Comparison of ENCODE assay signal across 9 mouse cellular contexts in the genomic region with DNA sequence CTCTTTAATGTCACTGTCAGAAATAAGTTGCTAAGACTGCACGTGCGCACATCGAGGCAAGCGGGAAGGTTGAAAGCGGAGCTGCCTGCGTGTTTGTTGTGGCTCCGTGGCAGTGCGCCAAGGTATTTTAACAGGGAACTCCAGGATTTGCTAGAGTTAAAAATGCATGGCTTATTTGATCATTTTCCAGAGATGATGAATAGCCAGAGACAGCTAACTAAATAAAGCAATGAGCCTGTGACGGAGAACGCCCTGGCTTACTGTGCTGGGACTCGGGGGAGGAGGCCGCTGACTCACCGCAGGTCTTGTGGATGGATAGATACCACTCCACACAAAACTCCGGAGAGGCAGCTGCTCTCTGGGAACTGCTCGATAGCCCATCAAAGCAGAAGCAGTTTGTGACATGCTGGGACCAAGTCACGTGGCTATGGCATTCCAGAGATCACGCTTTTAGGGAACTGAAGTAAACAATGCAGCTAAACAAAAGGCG. TPM values are rescaled to one million over a fixed set of nuclear protein-coding genes. Genes with fewer than 3 reads are reported as not detected.
A peak's percentile ranks its signal among the peaks of the same experiment; 100 is the strongest.
DNase-seq lines count a peak whose midpoint lies in the region; ATAC-seq and TF ChIP-seq lines count a peak whose summit lies in the region.
"Had no signal": no experiment of that assay in that cellular context is flagged by ENCODE, and none has a peak within 500 bp of the region (broad histone marks: within the 10 kb centered on the region; RNA-seq: fewer than 3 reads in every experiment).

No protein-coding gene starts in this region.

- DNase-seq in heart, adult 2 months = no peak
- peak; percentile 40 for DNase-seq in ES-E14 (ENCODE audit: low read depth, low spot score)
- peak; percentile 82 for DNase-seq in brain, adult 2 months (ENCODE audit: low read depth, low spot score)
- DNase-seq in mesoderm, embryonic 11.5 days (ENCODE audit: low read depth, low spot score) = peak; percentile 21
- DNase-seq in thymus, postnatal 25 days = no peak
- DNase-seq: liver, embryonic 13.5 days had no signal

- H3K4me1 ChIP-seq in heart, embryonic 12.5 days (replicated peaks) = peaks cover 18% of the 10 kb centered on the region
- H3K4me1 ChIP-seq in heart, adult 2 months (ENCODE audit: control insufficient read depth, insufficient read depth, low read length) = peaks cover 3% of the 10 kb centered on the region; the same call in 1 of the 2 replicates
- H3K4me1 ChIP-seq in ES-E14 (ENCODE audit: control insufficient read depth in 2 of 2, insufficient read depth in 2 of 2, low read length in 2 of 2, poor library complexity in 1 of 2) = peaks cover 0 to 10% of the 10 kb centered on the region in 2 experiments; a peak in 2 of 4 replicates
- H3K4me1 ChIP-seq in intestine, embryonic 15.5 days (replicated peaks) = peaks cover 4% of the 10 kb centered on the region

- no peaks in the 10 kb centered on the region for H3K36me3 ChIP-seq in heart, embryonic 12.5 days
- H3K36me3 ChIP-seq in heart, adult 2 months (ENCODE audit: control insufficient read depth, insufficient read depth, low read length) = no peaks in the 10 kb centered on the region
- H3K36me3 ChIP-seq in ES-E14 (ENCODE audit: control insufficient read depth, insufficient read depth, low read length, poor library complexity, severe bottlenecking) = no peaks in the 10 kb centered on the region
- no peaks in the 10 kb centered on the region for H3K36me3 ChIP-seq in intestine, embryonic 15.5 days
- H3K36me3 ChIP-seq: liver, embryonic 13.5 days had no signal

- H3K9ac ChIP-seq in heart, embryonic 12.5 days = no peak overlapping the region
- H3K9ac ChIP-seq in heart, adult 2 months (ENCODE audit: low read depth, low read length) = no peak overlapping the region
- H3K9ac ChIP-seq in ES-E14 (ENCODE audit: insufficient read depth, low read depth, low read length, poor library complexity, severe bottlenecking) = no peak overlapping the region
- H3K9ac ChIP-seq in intestine, embryonic 15.5 days = no peak overlapping the region
- H3K9ac ChIP-seq: liver, embryonic 13.5 days had no signal

- TF ChIP-seq EP300 in heart, adult 2 months (IDR thresholded peaks at IDR 0.05; ENCODE audit: insufficient read depth, low read depth, low read length) = no peak

- H3K4me3 ChIP-seq in heart, embryonic 12.5 days = no peak overlapping the region
- no peak overlapping the region for H3K4me3 ChIP-seq in heart, adult 2 months
- H3K4me3 ChIP-seq in ES-E14 (ENCODE audit: insufficient read depth in 1 of 2, low read depth in 1 of 2, low read length in 2 of 2, poor library complexity in 1 of 2, severe bottlenecking in 1 of 2) = 0 out of 4 replicates have a peak overlapping the region, but pooled peaks of 1 of the 2 experiments have one; percentile 2
- H3K4me3 ChIP-seq in intestine, embryonic 15.5 days (replicated peaks) = no peak overlapping the region
- H3K4me3 ChIP-seq: liver, embryonic 13.5 days had no signal

- ATAC-seq in heart, embryonic 12.5 days (ENCODE audit: insufficient number of reproducible peaks, low FRiP score) = no peak
- peak; percentile 72 for ATAC-seq in intestine, embryonic 15.5 days
- no peak for ATAC-seq in granulocyte monocyte progenitor cell, adult 5-6 weeks (replicated peaks; ENCODE audit: poor library complexity, severe bottlenecking)

- H3K27me3 ChIP-seq in heart, embryonic 12.5 days (replicated peaks) = no peaks in the 10 kb centered on the region
- no peaks in the 10 kb centered on the region for H3K27me3 ChIP-seq in heart, adult 2 months (ENCODE audit: control insufficient read depth, insufficient read depth, low read length)
- H3K27me3 ChIP-seq in intestine, embryonic 15.5 days (replicated peaks) = no peaks in the 10 kb centered on the region

- peak overlapping the region; percentile 27 for H3K4me2 ChIP-seq in heart, embryonic 12.5 days
- H3K4me2 ChIP-seq in intestine, embryonic 15.5 days (replicated peaks) = peak overlapping the region; percentile 37
- H3K4me2 ChIP-seq: liver, embryonic 13.5 days had no signal

- no peaks in the 10 kb centered on the region for H3K9me3 ChIP-seq in heart, embryonic 12.5 days (replicated peaks)
- no peaks in the 10 kb centered on the region for H3K9me3 ChIP-seq in ES-E14 (ENCODE audit: control insufficient read depth, insufficient read depth, low read depth, low read length)
- no peaks in the 10 kb centered on the region for H3K9me3 ChIP-seq in intestine, embryonic 15.5 days
- H3K9me3 ChIP-seq: liver, embryonic 13.5 days had no signal

- in situ Hi-C loops in ES-E14 (cut with MboI; ENCODE audit: low sequenced_read_pairs in 2 of 2, unreplicated experiment in 2 of 2) = no loop called here

- WGBS in heart, embryonic 12.5 days = 44% methylated on average over 18 of the region's 18 CpGs
- 45% methylated on average over 18 of the region's 18 CpGs for WGBS in heart, adult 2 months
- 27% methylated on average over 18 of the region's 18 CpGs for WGBS in intestine, embryonic 15.5 days

- intact Hi-C loops in heart, adult 2 months (cut with DNase I) = no loop called here

- TF ChIP-seq CTCF in heart, adult 2 months (IDR thresholded peaks at IDR 0.05) = no peak

- no peaks in the 10 kb centered on the region for H3K79me2 ChIP-seq in heart, adult 2 months (replicated peaks; ENCODE audit: control insufficient read depth, insufficient read depth, low read length)

- no peak overlapping the region for H3K27ac ChIP-seq in heart, embryonic 12.5 days (ENCODE audit: poor library complexity, severe bottlenecking)
- no peak overlapping the region for H3K27ac ChIP-seq in heart, adult 2 months
- H3K27ac ChIP-seq in ES-E14 (ENCODE audit: insufficient read depth, low read depth, low read length, poor library complexity, severe bottlenecking) = no peak overlapping the region
- H3K27ac ChIP-seq in intestine, embryonic 15.5 days = 0 out of 2 replicates have a peak overlapping the region, but pooled peaks have one; percentile 34
- H3K27ac ChIP-seq: liver, embryonic 13.5 days had no signal

- TF ChIP-seq POLR2A in heart, adult 2 months (IDR thresholded peaks at IDR 0.05; ENCODE audit: insufficient read depth, low read depth, low read length) = no peak

TF ChIP-seq in ES-E14, 5 proteins besides CTCF, POLR2A, EP300 and RAD21:
- TF ChIP-seq HCFC1 (IDR thresholded peaks at IDR 0.05; ENCODE audit: borderline replicate concordance, insufficient read depth, low read length) (no peak), MAFK (IDR thresholded peaks at IDR 0.05; ENCODE audit: insufficient read depth, low read depth, low read length) (no peak), ZC3H11A (IDR thresholded peaks at IDR 0.05; ENCODE audit: borderline replicate concordance, low read depth, low read length) (no peak), ZNF384 (IDR thresholded peaks at IDR 0.05; ENCODE audit: low read depth, low read length) (no peak), CHD2 (IDR thresholded peaks at IDR 0.05; ENCODE audit: low read depth, low read length) (no peak)

RNA-seq across cellular contexts. Expression of gene Tmem154, which starts 30.5 kb away (rescaled TPM):
- polyA plus RNA-seq in heart, embryonic 12.5 days (2016; fragmentation: Nextera tagmentation; extraction: Ambion mirVana) = 0.47 and 0.54 TPM in 2 replicates
- 1 to 10 TPM; 1.6 to 2.1 TPM for total RNA-seq in heart, adult 2 months (2021)
- 2.1 TPM in 2 replicates for polyA plus RNA-seq in heart, adult 2 months (2012; rRNA removed)
- total RNA-seq in ES-E14 (2012; rRNA removed) = 0.31 and 0.53 TPM in 2 replicates
- polyA plus RNA-seq in intestine, embryonic 15.5 days (2015; fragmentation: Nextera tagmentation; extraction: Ambion mirVana) = 0.98 and 1.2 TPM in 2 replicates
- 4.8 and 7.6 TPM in 2 replicates for total RNA-seq in granulocyte monocyte progenitor cell, adult 5-6 weeks (2014; fragmentation: Nextera tagmentation)
- 4.3 and 4.8 TPM in 2 replicates for total RNA-seq in granulocyte monocyte progenitor cell, adult 5-6 weeks (2017)

Comparison
In these comparisons a context has a peak if more than half of its experiments do, and no peak if none do; other contexts are left out.
1. DNase-seq: peak in ES-E14 (single experiment), brain, adult 2 months (single experiment) and mesoderm, embryonic 11.5 days (single experiment); none in heart, adult 2 months (0 of 2) and thymus, postnatal 25 days (single experiment).